Mouse (Mus musculus) spleen, adult 12 weeks (tissue): ENCODE data around the gene Slc16a4.

Source experiments
- DNase-seq: peaks from one replicate; pipeline ENCODE4 v3.0.0; 2022; ENCODE audit warnings: low spot score

Slc16a4 gene

GRCm38 (mm10) chr3:107290764-107291381 lies at the start of gene Slc16a4:
Gene Slc16a4, plus strand, starts transcription at chr3:107291230.
- no peak for DNase-seq

- DNase-seq, result no peak
Observed at GRCm38 (mm10) chr3:107241389-107242094, 49.5 kb upstream of the Slc16a4 start.

GRCm38 (mm10) chr3:107246876-107247275 lies 44.2 kb upstream of the Slc16a4 start:
- no peak for DNase-seq

GRCm38 (mm10) chr3:107249042-107249441 lies 42.0 kb upstream of the Slc16a4 start:
- DNase-seq, result no peak

- DNase-seq, result no peak
Observed at GRCm38 (mm10) chr3:107250320-107250719, 40.7 kb upstream of the Slc16a4 start.

GRCm38 (mm10) chr3:107252035-107252434 lies 39.0 kb upstream of the Slc16a4 start:
- DNase-seq, result no peak

- no peak for DNase-seq
Observed at GRCm38 (mm10) chr3:107253925-107254324, 37.1 kb upstream of the Slc16a4 start.

GRCm38 (mm10) chr3:107255992-107256391 lies 35.0 kb upstream of the Slc16a4 start:
- no peak for DNase-seq

GRCm38 (mm10) chr3:107256724-107257123 lies 34.3 kb upstream of the Slc16a4 start:
- DNase-seq, result no peak

GRCm38 (mm10) chr3:107257924-107258323 lies 33.1 kb upstream of the Slc16a4 start:
- DNase-seq, result no peak

GRCm38 (mm10) chr3:107260956-107261850 lies 29.8 kb upstream of the Slc16a4 start:
- DNase-seq, result no peak

GRCm38 (mm10) chr3:107261851-107262165 lies 29.2 kb upstream of the Slc16a4 start:
- no peak for DNase-seq

- DNase-seq, result no peak
Observed at GRCm38 (mm10) chr3:107266814-107267345, 24.1 kb upstream of the Slc16a4 start.

GRCm38 (mm10) chr3:107272433-107272832 lies 18.6 kb upstream of the Slc16a4 start:
- no peak for DNase-seq

- peak; percentile 20 for DNase-seq
Observed at GRCm38 (mm10) chr3:107273820-107274219, 17.2 kb upstream of the Slc16a4 start.

GRCm38 (mm10) chr3:107275351-107275750 lies 15.7 kb upstream of the Slc16a4 start:
- DNase-seq, result no peak

- DNase-seq, result no peak
Observed at GRCm38 (mm10) chr3:107275996-107276395, 15.0 kb upstream of the Slc16a4 start.

GRCm38 (mm10) chr3:107276626-107277025 lies 14.4 kb upstream of the Slc16a4 start:
- no peak for DNase-seq

- DNase-seq, result peak; percentile 80
Observed at GRCm38 (mm10) chr3:107278479-107279269, 12.4 kb upstream of the Slc16a4 start, which contains the start of gene Lamtor5. Gene Lamtor5, plus strand, starts transcription at chr3:107278858.

- no peak for DNase-seq
Observed at GRCm38 (mm10) chr3:107286123-107286522, 4.9 kb upstream of the Slc16a4 start.

GRCm38 (mm10) chr3:107287346-107287745 lies 3.7 kb upstream of the Slc16a4 start:
- DNase-seq, result no peak
